Mouse (Mus musculus) heart, postnatal 4 days (tissue): ENCODE data around the gene Bloc1s2. TPM values are rescaled to one million over a fixed set of nuclear protein-coding genes. Genes with fewer than 3 reads are reported as not detected.
A peak's percentile ranks its signal among the peaks of the same experiment; 100 is the strongest.

ENCODE experiments used
- DNase-seq: peaks from one replicate; pipeline ENCODE4 v3.0.0; 2021
- total RNA-seq, 2 experiments: library from RNA; stranded (reverse); gene quantifications; 2 replicates each; pipeline ENCODE4 v1.2.3; 2021

The Bloc1s2 gene
- total RNA-seq = 10 to 100 TPM; 18.7 to 19.6 TPM

DNA sequence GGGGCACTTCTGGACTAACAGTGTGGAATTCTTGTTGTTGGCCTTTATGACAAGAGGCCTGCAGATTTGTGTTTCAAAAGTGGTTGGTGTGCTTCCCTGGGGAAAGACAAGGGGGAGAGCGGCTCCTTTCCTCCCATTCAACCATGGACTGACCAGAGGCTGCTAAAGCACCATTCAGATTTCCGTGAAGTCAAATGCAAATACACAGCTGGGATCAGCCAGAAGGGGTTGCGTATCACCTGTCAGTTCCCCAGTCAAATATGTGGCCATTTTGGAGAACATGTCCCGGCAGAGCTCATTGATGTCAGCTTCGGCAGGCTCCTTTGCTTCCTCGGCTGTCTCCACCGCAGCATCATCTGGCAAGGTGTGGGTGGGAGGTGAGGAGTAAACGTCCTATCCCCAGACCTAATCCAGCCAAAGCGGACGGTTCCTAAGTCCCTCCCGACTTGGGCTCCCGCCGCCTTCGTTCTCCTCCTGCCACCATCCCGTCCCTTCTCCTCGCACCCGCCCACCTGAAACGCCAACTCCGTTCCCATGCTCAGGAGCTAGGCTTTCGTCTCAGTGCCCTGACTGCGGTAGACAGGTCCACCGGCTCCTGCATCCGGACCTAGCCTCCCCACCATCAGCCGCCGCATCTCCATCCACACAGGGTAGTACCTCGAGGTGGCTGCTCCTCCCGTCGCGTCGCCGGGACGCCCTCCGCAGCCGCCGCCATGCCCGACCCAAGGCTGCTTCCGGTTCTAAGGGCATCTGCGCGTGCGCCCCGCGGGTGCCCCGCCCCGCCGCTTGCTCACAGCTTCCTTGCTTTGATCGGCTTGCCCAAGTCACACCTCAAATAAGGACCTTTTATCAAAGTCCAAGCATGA is at the start of gene Bloc1s2:
Bloc1s2 (minus strand) TSS at position 745 of the 866 bp plus-strand sequence.
- peak; percentile 91 for DNase-seq

DNA sequence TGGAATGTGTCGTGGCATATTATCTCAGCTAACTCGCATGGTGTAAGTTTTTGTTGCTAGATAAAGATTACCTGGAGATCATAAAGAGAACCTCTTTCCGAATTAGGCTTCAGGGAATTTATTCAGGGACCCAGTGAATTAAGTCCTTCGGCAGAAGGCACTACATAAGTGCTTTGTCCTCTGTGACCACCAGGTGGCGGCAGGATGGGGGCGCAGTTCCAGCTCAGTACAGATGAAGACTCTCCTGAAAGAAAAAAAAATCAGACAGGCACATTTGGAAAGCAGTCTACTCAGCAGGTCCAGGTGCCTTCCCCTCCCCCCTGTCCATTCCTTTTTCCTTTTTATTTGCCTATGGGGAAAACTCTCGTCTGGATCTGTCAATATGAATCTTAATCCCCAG is 48.9 kb upstream of the Bloc1s2 start:
- DNase-seq = peak; percentile 79

DNA sequence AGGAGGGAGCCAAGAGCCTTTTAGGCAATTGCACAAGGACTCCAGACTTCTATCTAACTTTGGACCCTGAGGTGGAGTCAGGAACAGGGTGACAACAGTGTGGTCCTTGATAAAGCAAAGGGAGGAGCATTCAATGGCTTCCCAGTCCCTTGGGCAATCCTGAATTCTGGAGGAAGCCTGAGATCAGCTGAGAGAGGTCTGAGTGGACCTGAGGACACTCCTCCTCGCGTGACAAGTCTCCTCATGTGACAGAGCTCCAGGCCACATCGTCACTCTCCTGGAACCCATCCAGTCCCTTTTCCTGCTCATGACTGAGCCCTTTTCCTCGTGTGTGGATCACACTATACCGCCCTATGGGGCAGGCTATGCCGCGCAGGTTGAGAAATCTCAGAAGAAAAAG is 47.7 kb upstream of the Bloc1s2 start:
- DNase-seq = peak; percentile 22

DNA sequence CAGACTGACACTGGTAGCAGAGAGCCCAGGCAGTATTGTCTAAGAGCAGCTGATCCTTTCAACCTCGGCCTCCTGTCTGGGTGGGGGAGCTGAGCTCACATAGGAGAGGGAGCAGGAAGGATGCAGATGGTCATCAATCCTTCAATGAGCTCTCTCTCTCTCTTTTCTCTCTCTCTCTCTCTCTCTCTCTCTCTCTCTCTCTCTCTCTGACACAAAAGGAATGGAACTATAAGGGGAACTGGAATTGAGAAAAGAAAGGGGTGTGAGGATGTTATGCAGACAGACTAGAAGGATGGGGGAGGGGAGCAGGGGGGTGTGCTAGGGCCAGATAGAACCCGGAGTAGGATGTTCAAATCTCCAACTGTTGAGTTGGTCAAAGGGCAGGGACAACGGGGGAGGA is 46.1 kb upstream of the Bloc1s2 start, which contains the start of gene Pkd2l1:
Pkd2l1 (minus strand) TSS at position 101 of the 400 bp plus-strand sequence.
- no peak for DNase-seq

DNA sequence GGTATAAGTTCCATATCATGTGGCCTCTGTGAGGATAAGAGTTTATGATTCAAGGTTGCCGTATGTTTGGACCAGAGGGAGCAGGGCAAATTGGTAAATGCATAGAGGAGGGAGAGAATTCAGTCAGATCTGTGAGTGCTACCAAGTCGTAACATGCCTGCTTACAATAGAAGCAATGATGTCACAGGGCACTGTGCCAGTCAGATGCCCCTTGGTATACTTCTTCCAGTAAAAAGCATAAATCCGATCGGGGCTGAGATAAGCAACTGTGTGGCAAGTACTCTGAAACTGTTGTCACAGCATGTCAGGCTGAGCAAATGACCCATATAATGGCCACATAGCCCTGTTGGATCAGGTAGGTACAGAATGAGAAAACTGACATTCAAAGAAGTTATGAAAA is 42.8 kb upstream of the Bloc1s2 start:
- DNase-seq = no peak

DNA sequence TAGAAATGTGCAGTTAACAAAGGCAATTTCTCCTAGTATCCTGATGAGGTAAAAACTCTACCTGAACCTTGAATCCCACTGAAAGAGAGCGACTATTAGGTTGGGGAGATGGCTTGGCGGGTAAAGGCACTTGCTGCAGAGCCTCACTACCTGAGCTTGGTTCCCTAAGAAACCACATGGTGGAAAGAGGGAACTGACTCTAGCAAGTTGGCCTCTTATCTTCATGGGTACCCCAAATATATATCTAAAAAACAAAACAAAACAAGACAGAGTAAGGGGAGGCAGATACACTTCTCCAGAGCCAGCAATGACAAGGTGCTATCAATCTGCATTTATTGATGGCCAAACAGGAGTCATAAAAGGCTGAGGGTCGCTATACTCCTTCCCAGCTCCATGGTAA is 37.7 kb upstream of the Bloc1s2 start:
- no peak for DNase-seq

DNA sequence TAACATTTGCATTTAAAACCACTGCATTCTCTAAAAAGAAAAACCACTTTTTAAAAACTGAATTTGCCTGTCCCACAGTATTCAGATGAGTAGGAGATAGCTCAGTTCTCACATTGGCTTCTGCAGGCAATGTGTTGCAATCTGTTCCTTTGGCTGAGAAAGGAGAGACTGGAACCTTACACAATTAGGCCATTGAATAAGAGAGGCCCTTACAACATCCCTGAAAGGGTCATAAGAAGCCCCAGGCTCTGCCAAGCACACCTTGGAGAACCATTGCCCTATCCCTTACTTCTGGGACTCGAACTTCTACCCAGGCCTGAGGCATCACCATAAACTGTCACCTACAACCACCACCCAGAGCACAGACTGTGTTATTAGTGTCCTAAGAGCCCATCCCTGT is 34.3 kb upstream of the Bloc1s2 start:
- DNase-seq = no peak

DNA sequence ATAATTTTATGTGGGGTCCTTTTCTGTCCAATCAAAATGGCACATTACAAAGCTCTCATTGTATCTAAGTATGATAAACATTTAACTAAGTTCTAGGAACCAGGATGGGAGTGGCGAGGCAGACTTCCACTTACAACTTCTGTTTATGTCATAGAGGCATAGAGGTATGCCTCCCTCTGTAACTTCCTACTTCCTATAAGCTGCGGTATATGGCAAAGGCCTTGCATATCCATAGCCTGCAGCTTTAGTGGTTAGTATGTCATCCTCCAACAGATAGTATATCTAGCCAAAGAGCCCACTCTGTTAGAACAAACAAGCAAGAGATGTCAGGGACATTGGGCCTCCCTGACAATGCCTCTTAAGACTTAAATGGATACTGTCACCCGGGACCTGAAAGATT is 30.5 kb upstream of the Bloc1s2 start:
- no peak for DNase-seq

DNA sequence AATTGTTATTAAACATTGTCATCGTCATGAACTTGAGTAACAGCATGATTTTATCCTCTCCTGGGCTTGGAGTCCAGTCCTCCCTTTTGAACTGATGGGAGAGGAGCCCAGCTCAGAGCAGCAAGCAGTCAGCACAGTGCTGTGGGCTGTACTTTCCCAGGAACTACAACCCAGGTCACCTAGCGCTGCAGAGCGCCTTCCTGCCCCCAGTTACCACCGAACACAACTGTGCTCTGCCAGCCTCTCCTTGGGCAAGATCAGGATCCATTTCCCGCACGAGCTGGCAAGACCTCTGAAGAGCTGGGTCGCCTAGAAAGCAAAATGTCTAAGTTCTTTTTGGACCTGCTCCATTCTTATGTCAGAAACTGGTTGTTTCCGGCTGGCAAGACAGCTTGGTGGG is 28.6 kb upstream of the Bloc1s2 start:
- DNase-seq = no peak

DNA sequence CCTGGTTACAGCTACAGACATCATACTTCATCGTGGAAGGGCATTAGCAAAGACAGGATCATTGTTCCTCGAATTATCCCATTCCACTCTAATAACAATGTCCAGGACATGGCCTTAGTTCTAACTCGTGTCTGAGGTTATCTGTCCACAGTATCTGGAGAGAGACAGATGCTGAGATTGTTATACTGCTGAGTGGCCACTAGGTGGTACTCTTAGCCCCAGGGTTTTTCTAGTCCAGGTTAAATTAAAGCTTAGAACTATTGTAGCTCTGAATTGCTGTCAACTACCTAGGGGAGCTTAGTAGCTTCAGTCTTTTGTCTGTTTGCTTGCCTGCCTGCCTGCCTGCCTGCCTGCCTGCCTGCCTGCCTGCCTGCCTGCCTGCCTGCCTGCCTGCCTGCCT is 15.3 kb upstream of the Bloc1s2 start:
- DNase-seq = no peak

DNA sequence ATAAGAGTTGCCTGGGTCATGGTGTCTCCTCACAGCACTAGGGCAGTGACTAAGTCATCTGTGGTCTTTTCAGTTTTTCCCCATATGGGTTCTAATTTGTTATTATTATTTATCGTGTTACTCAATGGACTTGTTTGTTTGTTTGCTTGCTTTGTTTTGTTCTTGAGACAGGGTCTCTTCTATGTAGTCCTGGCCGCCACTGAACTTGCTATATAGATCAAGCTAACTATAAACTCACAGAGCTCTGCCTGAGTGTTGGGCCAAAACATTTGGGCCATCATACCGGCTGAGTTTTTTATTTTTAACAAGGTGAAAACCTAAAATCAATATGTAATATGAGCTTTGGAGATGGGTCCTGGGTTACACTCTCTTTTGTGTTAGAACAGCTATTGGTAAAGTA is 13.1 kb upstream of the Bloc1s2 start:
- DNase-seq = no peak

DNA sequence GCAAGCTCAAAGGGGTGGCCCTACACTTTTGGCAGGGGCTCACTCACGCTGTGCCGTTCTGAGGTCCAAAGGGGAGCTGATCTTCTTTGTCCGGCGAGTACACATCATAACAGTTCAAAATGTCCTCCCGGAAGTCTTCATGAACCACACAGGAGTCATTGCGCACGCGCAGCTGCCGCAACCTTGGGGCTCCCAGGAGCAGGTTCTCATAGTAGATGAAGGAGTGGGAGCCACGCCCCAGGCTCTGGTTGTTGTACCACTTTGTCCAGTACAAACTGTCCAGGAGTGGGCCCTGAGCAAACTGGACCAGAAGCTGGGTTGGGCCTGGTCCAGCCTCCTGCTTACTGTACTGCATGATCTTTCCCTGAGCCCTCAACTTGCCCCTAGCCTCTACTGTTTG is 10.8 kb upstream of the Bloc1s2 start:
- no peak for DNase-seq

DNA sequence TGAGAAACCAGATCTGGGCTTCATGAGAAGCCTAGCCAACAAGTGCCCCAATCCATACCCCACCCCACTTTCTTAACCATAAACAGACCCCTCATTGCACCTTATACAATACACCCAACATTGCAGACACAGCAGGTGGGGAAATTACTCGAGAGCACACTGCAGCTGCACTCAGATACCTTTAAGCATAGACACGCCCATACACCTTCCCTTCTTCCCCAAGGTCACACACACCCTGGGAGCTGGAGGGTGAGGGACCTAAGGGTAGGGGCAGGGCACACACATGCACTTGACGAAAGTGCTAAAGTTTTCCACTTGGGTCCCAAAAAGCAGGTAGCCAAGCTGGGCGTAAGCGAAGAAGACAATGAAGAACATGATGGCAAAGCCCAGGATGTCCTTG is 7.5 kb upstream of the Bloc1s2 start:
- DNase-seq = no peak

DNA sequence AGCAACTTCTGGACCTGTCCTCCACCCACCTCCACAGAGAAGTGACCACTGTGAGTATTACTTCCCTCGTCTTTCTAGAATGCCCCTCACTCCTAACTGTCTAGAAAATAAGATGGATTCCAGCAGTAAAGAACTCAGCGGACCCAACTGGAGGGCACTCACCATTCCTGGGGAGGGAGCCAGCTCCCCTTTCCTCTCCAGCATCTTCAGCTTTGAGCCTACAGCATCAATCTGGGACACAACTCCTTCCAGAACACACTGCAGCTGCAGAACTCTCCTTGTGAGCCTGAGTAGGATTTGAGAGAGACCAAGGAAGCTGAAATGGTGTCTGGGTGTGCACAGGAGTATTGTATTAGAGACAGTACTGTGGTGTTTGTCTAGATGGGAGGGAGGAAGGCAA is 2.7 kb upstream of the Bloc1s2 start:
- no peak for DNase-seq

DNA sequence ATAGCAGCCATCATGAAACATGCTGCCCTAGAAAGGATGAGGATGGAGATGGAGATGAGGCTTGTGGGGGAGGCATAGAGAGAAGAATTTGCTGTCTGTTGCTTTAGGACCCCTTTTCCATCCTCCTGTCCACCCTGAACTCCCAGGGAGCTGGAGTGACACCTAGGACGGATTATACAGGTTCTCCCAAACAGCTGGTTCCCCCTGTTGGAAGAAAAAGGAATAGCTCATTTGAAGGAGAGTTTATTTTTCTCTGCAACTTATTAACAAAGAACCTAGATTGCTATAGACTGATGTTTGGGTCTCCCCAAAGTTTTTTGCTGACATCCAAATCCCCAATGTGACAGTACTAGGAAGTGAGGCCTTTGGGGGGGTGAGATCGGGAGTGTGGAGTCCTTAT is 2.1 kb upstream of the Bloc1s2 start:
- DNase-seq = no peak

DNA sequence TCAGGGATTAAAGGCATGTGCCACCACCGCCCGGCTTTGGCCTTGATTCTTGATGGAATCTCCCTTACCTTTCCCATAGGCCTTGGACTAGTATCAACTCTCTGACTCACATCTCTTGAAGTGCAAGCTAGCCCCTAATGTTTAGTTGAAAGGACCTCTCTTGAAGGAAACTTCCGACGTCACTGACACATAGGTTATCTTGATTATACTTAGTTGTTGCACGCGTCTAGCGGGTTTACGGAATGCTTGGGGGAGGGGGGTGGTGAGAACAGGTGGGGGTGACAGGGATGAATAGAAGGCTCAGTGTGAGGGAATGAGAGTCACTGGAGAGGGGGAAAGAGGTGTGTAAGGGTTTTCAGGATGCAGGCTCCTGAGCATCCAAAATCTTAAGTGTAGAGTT is 705 bp upstream of the Bloc1s2 start:
- DNase-seq = no peak

DNA sequence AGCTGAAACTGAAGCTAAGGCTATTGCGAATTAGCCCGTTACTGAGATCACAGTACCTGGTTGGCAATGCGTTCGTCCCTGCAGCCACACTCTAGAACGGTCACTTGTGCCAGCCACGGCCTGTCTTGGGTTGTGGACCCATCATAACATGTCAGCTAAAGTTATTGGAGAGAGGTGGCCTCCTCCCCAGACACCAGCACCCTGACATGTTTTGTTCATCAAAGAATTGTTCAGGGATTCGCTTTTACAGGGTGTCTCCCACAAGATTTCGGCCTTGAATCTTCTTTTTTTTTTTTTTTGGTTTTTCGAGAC is 278 bp upstream of the Bloc1s2 start:
- DNase-seq = no peak

DNA sequence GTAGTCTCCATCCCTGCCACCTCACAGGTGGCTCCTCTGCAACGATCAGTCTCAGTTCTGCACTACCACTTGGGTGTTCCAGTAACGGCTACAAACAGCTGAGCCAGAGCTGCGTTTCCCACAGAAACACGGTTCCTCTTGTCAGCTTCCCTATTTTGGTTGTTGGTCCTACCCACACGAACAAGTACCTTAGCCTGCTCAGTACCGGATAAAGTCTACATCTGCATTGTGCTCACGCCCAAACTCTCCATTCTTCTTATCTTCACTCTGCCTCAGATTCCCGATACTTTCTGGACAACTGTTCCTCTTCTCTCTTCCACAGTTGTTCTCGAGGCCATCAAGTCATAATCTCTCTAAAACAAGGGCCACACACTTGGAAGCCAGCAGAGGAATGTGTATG is 1.9 kb downstream of the Bloc1s2 start:
- DNase-seq = no peak

DNA sequence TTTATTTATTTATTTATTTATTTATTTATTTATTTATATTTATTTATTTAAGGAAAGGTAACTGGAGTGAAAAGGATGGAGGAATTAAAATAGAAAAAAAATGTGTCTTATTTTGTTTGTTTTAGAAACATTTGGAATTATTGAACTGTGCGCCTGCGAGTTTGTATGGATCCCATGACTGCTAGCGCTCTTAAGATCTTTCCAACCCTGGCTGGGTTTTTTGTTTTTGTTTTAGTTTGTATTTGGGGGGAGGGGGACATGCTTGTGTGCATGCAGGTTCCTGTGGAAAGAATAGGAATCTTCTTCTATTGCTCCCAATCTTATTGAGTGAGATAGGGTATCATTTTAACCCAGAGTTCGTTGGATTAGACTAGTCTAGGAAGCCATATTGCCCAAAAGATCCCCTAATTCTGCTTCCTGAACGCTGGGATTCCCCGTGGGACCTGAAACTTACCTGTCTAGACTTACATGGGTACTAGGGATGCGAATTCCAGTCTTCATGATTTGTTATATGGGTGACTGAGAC is 10.2 kb downstream of the Bloc1s2 start:
- no peak for DNase-seq

DNA sequence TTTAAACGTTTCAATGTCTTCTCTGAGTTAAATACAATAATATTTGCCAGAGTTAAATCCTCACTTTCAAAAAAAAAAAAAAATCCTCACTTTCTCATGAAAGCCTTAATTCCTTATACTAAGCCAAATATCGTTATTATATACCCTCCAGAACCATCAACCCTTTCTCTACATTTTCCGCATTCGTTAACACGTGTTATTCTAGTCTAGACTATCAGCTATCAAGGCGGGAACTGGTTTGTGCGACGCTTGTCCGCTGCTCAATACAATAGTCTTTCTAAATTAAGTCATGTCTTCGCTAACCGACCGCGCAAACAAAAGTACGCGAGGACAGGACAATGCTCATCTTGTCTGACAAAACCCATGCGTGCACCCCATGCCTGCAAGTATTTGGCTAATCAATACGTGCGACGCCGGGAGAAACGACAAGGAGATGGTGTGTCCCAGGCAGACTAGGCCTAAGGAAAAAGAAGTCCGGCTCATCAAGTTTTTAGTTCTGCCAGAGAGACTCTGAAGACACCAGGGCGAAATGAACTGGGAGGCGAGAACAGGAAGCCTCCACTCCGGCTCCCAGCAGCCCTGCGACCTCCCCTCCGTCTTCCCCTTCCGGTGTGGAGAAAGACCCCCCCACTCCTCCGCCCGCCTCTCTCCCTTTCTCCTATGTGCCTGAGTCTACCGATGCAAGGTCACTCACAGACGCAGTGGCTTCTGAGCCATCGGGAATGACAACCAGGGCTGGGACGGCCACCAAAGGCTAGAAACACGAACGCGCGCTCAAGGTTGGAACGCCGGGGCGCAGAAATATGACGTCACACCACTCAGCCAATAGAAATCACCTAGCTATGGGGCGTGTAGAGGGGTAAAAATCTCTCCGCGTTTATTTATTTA is 10.9 kb downstream of the Bloc1s2 start, which contains the start of gene Cwf19l1:
Cwf19l1 (minus strand) TSS at position 805 of the 888 bp plus-strand sequence.
- peak; percentile 91 for DNase-seq

DNA sequence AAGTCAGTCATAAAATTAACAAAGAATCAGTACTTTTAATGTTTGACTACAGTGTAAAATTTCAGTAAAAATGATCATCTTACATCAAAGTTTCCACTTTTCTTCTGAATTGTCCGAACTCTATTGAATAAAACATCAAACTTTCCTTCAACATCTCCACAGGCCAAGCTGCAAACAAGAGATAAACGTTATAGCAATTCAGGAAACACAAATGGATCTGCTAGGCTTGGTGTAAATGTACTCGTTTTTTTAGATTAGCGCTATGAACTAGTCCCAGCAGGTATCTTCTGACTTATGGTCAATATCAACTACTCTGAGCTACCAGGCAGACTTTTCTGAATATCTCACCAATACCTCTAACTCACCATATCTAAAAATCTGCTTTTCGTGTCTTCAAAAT is 13.3 kb downstream of the Bloc1s2 start:
- no peak for DNase-seq

DNA sequence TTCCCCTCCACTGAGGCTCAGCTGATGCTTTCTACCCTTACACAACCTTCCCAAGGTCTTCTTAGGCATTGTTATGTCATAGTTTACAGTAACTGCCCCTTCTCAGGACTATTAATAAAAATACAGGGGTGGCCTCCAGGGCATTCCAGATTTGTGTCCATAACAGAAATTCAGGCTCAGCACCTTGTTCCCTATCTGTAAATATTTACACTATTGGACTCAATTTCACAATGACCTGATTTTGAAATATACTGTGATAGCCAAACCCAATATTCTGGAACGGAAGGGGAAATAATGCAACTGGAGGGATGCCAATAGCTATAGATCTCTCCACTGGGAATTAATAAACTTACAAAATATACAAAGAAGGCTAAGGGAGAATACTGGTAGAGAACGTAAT is 17.7 kb downstream of the Bloc1s2 start:
- no peak for DNase-seq

DNA sequence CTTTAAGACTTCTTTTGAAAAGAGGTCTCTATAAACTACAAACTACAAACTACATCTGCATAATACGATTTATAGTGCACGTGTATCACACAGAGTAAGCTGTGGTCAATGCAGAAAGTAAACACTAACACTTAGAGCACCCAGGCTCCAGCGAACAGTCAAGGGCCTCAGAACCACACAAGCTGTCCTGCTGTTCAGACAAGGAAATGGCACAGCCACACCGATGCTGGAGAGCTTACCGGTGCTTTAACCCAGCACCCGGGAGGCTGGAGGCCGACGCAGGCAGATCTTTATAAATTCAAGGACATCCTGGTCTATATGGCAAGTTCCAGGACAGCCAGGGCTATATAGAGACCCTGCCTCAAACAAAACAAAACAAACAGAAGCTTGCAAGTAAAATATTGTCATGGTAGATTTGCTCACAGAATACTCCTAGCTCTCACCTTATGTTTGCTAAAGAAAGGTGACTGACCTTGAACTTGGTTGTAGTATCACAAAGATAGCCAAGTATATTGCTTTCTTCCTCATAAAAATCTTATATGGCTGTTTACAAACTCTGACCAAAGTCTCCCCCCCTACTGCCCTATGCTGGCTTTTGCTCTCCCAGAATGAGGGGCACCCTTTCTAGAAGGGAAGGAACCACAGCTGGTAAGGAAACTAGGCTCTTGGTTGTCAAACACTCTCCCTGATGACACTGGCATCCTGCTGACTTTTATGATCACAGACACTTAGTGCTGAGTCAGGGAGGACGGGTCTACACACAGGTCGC is 18.3 kb downstream of the Bloc1s2 start:
- DNase-seq = no peak
